Mouse (Mus musculus): ENCODE data around the gene Srrm1.
"Not testable (repeated sequence)": the region's sequence is repeated elsewhere in the genome, so short reads cannot be mapped to it uniquely, and the experiment has no call there.

The Srrm1 gene

GRCm38 (mm10) chr4:135353066-135353793 is at the start of gene Srrm1:
TSS of gene Srrm1 (minus strand) at chr4:135353321.
- DNase-seq (ENCODE audit: low spot score): peak; percentile 95

GRCm38 (mm10) chr4:135401881-135402280 is 48.8 kb upstream of the Srrm1 start:
- no peak for DNase-seq (ENCODE audit: low spot score)

- DNase-seq (ENCODE audit: low spot score): no peak
These were observed 44.9 kb upstream of the Srrm1 start, which contains the start of gene Ncmap for GRCm38 (mm10) chr4:135397991-135398390. TSS of gene Ncmap (minus strand) at chr4:135398227.

GRCm38 (mm10) chr4:135397551-135397950 is 44.4 kb upstream of the Srrm1 start:
- no peak for DNase-seq (ENCODE audit: low spot score)

- no peak for DNase-seq (ENCODE audit: low spot score)
These were observed 43.2 kb upstream of the Srrm1 start for GRCm38 (mm10) chr4:135396303-135396702.

- no peak for DNase-seq (ENCODE audit: low spot score)
These were observed 42.3 kb upstream of the Srrm1 start for GRCm38 (mm10) chr4:135395375-135395774.

GRCm38 (mm10) chr4:135394666-135395065 is 41.5 kb upstream of the Srrm1 start:
- no peak for DNase-seq (ENCODE audit: low spot score)

GRCm38 (mm10) chr4:135393381-135393780 is 40.3 kb upstream of the Srrm1 start:
- no peak for DNase-seq (ENCODE audit: low spot score)

- DNase-seq (ENCODE audit: low spot score): no peak
These were observed 39.7 kb upstream of the Srrm1 start for GRCm38 (mm10) chr4:135392801-135393200.

- DNase-seq (ENCODE audit: low spot score): no peak
These were observed 37.9 kb upstream of the Srrm1 start for GRCm38 (mm10) chr4:135391014-135391413.

GRCm38 (mm10) chr4:135385614-135386013 is 32.5 kb upstream of the Srrm1 start:
- no peak for DNase-seq (ENCODE audit: low spot score)

- DNase-seq (ENCODE audit: low spot score): peak; percentile 80
These were observed 29.2 kb upstream of the Srrm1 start for GRCm38 (mm10) chr4:135382316-135382715.

- DNase-seq (ENCODE audit: low spot score): no peak
These were observed 28.2 kb upstream of the Srrm1 start for GRCm38 (mm10) chr4:135381355-135381754.

- DNase-seq (ENCODE audit: low spot score): peak; percentile 60
These were observed 24.1 kb upstream of the Srrm1 start for GRCm38 (mm10) chr4:135377241-135377640.

- no peak for DNase-seq (ENCODE audit: low spot score)
These were observed 22.3 kb upstream of the Srrm1 start for GRCm38 (mm10) chr4:135375444-135375843.

- DNase-seq (ENCODE audit: low spot score): no peak
These were observed 20.2 kb upstream of the Srrm1 start for GRCm38 (mm10) chr4:135373299-135373698.

GRCm38 (mm10) chr4:135370372-135370771 is 17.3 kb upstream of the Srrm1 start:
- DNase-seq (ENCODE audit: low spot score): no peak

- DNase-seq (ENCODE audit: low spot score): no peak
These were observed 9.7 kb upstream of the Srrm1 start for GRCm38 (mm10) chr4:135362828-135363227.

- DNase-seq (ENCODE audit: low spot score): no peak
These were observed 8.6 kb upstream of the Srrm1 start for GRCm38 (mm10) chr4:135361722-135362121.

GRCm38 (mm10) chr4:135358736-135359135 is 5.6 kb upstream of the Srrm1 start:
- peak; percentile 80 for DNase-seq (ENCODE audit: low spot score)

GRCm38 (mm10) chr4:135357221-135357920 is 4.2 kb upstream of the Srrm1 start:
- no peak for DNase-seq (ENCODE audit: low spot score)

GRCm38 (mm10) chr4:135355886-135356550 is 2.9 kb upstream of the Srrm1 start:
- DNase-seq (ENCODE audit: low spot score): no peak

GRCm38 (mm10) chr4:135354751-135355150 is 1.6 kb upstream of the Srrm1 start:
- DNase-seq (ENCODE audit: low spot score): not testable (repeated sequence)
